Mouse (Mus musculus) cortical plate, adult 2 months (tissue): ENCODE measurements around the gene Lrrc3.

Source experiments
- CTCF ChIP-seq: fragments of 200-500 bp; IDR thresholded peaks from 2 replicates; pipeline ENCODE4 v1.5.1; 2011; ENCODE audit warnings: mild to moderate bottlenecking, control low read depth, low read length; ENCODE audit not compliant: insufficient read depth; ENCODE audit errors: extremely low read depth
- POLR2A ChIP-seq: fragments of 200-500 bp; IDR thresholded peaks from 2 replicates; pipeline ENCODE4 v1.6.1; 2011; ENCODE audit warnings: mild to moderate bottlenecking, low read length, control low read depth; ENCODE audit not compliant: insufficient read depth; ENCODE audit errors: extremely low read depth

DNA sequence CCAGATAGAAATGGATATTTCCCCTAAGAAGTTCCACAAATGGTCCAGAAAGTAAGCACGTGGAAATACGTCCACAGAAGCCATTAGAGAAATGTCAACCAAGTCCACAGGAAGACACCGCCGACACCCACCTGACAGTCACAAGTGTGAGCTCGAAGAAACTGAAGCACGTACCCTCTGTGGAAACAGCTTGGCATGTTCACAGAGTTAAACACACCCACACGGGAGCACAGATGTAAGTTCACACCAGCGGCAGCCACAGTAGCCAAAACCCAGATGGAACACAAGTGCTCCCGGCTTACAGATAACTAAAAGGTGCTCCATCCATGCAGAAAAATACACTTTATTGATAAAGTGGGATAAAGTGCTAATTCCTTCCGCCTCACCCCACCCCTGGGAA, 25.0 kb upstream of the Lrrc3 start:
- TF ChIP-seq POLR2A = no peak
- no peak for TF ChIP-seq CTCF
